Mouse (Mus musculus): ENCODE results near the gene Tspan6.

DNA sequence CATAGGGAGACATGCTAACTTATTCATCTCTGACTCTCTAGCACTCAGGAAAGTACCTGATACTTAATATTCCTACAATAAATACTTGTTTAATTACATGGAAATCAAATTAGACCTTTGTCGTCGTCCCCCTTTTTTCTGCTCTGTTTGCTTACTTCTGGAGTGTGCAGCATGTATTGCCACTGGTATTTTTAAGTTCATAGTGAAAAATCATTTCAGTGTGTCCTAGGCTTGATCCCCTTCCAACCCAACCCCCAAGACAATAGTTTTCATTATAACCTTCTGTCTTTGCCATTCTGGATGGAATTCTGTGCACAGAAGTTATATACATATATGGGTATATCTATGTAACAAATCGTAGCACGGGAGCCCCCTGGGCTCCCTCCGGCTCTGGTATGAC lies 47.5 kb downstream of the Tspan6 start, which contains the start of gene Tnmd:
- TF ChIP-seq CTCF (IDR thresholded peaks at IDR 0.05; ENCODE audit: low read depth) (no peak), EP300 (IDR thresholded peaks at IDR 0.05; ENCODE audit: low read depth) (no peak)
